Mouse (Mus musculus) hindbrain, embryonic 13.5 days (tissue): ENCODE results near the gene Rab27a. TPM values are rescaled to one million over a fixed set of nuclear protein-coding genes. Genes with fewer than 3 reads are reported as not detected.

Experiments used
- ATAC-seq: fragments of 200-750 bp; cut with Nextera tagmentation; 2 replicates; pipeline ENCODE4 v1.8.0; 2017; ENCODE audit warnings: moderate TSS enrichment; ENCODE audit not compliant: low FRiP score
- H3K27ac ChIP-seq: fragments of 300-500 bp; sonication (generic); 2 replicates; pipeline ENCODE4 v1.5.1; 2015; ENCODE audit warnings: inconsistent platforms, mild to moderate bottlenecking, moderate library complexity
- H3K27me3 ChIP-seq: fragments of 300-500 bp; sonication (generic); 2 replicates; pipeline ENCODE4 v1.6.1; 2015; ENCODE audit warnings: mild to moderate bottlenecking, inconsistent platforms
- H3K36me3 ChIP-seq: fragments of 300-500 bp; sonication (generic); 2 replicates; pipeline ENCODE4 v1.6.1; 2015; ENCODE audit warnings: mild to moderate bottlenecking, inconsistent platforms
- H3K4me1 ChIP-seq: fragments of 300-500 bp; sonication (generic); replicated peaks from 2 replicates; pipeline ENCODE4 v1.6.1; 2015; ENCODE audit warnings: inconsistent platforms
- H3K4me2 ChIP-seq: fragments of 300-500 bp; sonication (generic); 2 replicates; pipeline ENCODE4 v1.6.1; 2015; ENCODE audit warnings: inconsistent platforms, mild to moderate bottlenecking, moderate library complexity
- H3K4me3 ChIP-seq: fragments of 300-500 bp; sonication (generic); 2 replicates; pipeline ENCODE4 v1.5.1; 2015; ENCODE audit warnings: mild to moderate bottlenecking, inconsistent platforms
- H3K9ac ChIP-seq: fragments of 300-500 bp; sonication (generic); 2 replicates; pipeline ENCODE4 v1.6.1; 2015; ENCODE audit warnings: mild to moderate bottlenecking, inconsistent platforms
- H3K9me3 ChIP-seq: fragments of 300-500 bp; sonication (generic); 2 replicates; pipeline ENCODE4 v1.6.1; 2016; ENCODE audit warnings: inconsistent platforms
- WGBS: fragments of 180-500 bp; shearing (Covaris S2); methylation state at CpG from one replicate; pipeline ENCODE4 v1.1.7; 2015; 5-methylcytosine and 5-hydroxymethylcytosine counted together
- polyA plus RNA-seq: library from polyadenylated mRNA; unstranded; fragments of >200 nt; fragmentation: Nextera tagmentation; extraction: Ambion mirVana; gene quantifications from 2 replicates; pipeline ENCODE4 v1.2.1, GENCODE M21; 2015

The Rab27a gene
- polyA plus RNA-seq, result 1.3 and 2.3 TPM in 2 replicates

DNA sequence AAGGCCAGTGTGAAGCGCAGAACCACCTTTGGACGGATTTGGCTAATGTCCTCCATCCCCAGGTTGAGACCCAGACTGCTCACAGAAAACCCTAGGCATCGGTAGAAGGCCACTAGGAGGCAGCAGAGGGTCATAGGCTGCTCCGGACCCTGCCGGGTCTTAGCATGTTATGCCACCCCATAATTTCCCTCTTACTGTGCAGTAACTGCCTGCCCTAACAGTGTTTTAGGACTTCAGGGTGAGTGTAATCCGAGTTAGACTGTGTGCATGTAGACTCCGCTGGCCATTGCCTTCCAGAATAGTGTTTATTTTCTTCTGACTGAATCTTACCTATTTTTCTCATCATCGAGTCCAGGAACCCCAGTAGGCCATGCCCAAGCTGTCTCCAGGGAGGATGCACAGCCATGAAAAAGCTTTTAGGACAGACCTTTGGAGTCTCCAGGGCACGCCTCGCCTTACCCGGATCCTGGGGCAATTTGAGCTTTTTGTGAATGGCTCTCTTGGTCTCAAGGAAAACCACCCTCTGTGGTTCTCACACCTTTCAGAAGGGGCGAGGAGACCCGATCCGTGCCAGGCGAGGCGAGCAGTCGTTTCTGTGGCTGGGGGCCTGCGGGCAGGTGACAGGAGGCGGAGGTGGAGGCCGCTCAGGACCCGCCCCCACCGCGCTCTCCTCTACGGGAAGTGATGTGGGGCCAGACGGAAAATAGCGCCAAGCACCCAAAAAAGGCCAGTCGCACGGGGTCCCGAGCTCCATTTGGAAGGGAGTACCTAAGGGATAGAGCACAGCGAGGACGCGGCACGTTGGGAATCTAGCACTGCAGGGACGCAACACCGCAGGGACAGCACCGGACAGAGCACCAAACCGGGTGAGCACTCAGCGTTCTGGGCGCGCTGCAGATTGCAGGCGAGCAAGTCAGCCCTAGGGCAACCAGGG, at the start of gene Rab27a:
Gene Rab27a, plus strand, starts transcription at position 709 of the 934 bp plus-strand sequence.
- WGBS, result 1% methylated on average over 41 of the region's 41 CpGs
- no peak within 1 kb of the TSS for H3K27ac ChIP-seq
- peaks cover 11% of the 10 kb centered on the region; the same call in 1 of the 2 replicates for H3K27me3 ChIP-seq
- ATAC-seq, result peak; percentile 58
- peaks cover 29% of the 10 kb centered on the region for H3K4me1 ChIP-seq
- H3K4me2 ChIP-seq, result peak within 1 kb of the TSS; percentile 86
- H3K4me3 ChIP-seq, result peak within 1 kb of the TSS; percentile 48
- peak within 1 kb of the TSS; percentile 71 for H3K9ac ChIP-seq
- no peaks in the 10 kb centered on the region for H3K9me3 ChIP-seq
- no peaks in the 10 kb centered on the region for H3K36me3 ChIP-seq

DNA sequence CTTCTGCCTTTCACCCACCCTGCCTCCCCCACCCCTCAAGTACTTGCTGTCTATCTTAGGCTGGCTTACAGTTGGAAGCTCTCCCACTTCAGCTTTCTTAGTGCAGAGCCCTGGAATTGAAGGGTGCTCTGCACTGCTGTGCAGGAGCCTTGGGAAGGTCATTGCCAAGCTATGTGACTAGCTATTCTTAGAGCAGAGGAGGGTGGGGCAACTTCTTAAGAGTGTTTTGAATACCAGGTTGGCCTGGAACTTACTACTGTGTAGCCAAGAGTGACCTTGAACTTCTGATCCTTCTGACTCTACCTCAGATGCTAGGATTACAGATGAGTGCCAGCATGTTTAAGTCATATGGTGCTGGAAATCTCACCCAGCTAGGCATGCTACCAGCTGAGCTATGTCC, 48.5 kb upstream of the Rab27a start:
- Histone ChIP-seq H3K4me2 (no peak overlapping the region), H3K27me3 (no peaks in the 10 kb centered on the region), H3K4me1 (no peaks in the 10 kb centered on the region), H3K27ac (no peak overlapping the region), H3K36me3 (peaks cover 13% of the 10 kb centered on the region), H3K4me3 (no peak overlapping the region), H3K9me3 (no peaks in the 10 kb centered on the region), H3K9ac (no peak overlapping the region)
- no peak for ATAC-seq

DNA sequence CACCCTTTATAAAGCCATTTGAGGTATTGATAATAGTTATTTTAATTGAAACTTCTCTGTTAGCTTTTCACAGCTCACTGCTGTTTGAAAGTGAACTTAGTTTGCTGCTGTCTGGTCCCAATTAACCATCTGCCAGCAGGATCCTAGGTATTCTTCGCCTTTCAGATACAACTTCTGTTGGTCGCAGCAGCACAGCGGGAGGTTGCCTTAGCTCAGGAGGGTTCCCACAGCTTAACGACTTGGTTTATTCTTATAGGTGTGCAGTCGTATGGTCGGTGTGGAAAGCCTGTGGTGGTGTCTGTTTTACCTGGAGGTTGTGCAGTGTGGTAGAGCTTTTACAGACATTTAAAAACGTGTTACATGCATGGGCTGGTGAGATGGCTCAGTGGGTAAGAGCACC, 47.8 kb upstream of the Rab27a start:
- no peaks in the 10 kb centered on the region for H3K4me1 ChIP-seq
- H3K4me2 ChIP-seq, result no peak overlapping the region
- no peak overlapping the region for H3K9ac ChIP-seq
- H3K27ac ChIP-seq, result no peak overlapping the region
- H3K27me3 ChIP-seq, result no peaks in the 10 kb centered on the region
- no peaks in the 10 kb centered on the region for H3K9me3 ChIP-seq
- no peak overlapping the region for H3K4me3 ChIP-seq
- no peak for ATAC-seq
- WGBS, result 61% methylated on average over 7 of the region's 7 CpGs
- H3K36me3 ChIP-seq, result peaks cover 20% of the 10 kb centered on the region

DNA sequence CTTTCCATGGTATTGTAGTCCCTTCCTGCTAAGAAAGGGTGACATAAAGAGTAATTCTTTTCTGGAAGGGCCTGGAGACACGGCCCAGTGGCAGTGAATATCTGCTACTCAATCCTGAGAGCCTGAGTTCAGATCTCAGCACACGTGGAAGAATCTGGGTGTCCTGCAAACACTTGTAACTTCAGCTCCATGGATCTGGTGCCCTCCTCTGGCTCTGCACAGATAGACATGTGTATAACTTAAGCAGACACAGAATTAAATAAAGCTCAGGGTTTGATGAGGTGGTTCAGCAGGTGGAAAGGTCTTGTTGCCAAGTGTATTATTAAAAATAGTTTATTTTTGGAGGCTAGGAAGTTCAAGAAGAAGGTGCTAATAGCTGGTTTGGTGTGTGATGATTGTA, 44.2 kb upstream of the Rab27a start:
- H3K27ac ChIP-seq, result no peak overlapping the region
- no peaks in the 10 kb centered on the region for H3K27me3 ChIP-seq
- no peak overlapping the region for H3K4me3 ChIP-seq
- H3K36me3 ChIP-seq, result peaks cover 51% of the 10 kb centered on the region
- H3K9me3 ChIP-seq, result no peaks in the 10 kb centered on the region
- no peak for ATAC-seq
- H3K4me2 ChIP-seq, result no peak overlapping the region
- WGBS, result 80% methylated on average over 2 of the region's 2 CpGs
- H3K4me1 ChIP-seq, result no peaks in the 10 kb centered on the region
- H3K9ac ChIP-seq, result no peak overlapping the region

DNA sequence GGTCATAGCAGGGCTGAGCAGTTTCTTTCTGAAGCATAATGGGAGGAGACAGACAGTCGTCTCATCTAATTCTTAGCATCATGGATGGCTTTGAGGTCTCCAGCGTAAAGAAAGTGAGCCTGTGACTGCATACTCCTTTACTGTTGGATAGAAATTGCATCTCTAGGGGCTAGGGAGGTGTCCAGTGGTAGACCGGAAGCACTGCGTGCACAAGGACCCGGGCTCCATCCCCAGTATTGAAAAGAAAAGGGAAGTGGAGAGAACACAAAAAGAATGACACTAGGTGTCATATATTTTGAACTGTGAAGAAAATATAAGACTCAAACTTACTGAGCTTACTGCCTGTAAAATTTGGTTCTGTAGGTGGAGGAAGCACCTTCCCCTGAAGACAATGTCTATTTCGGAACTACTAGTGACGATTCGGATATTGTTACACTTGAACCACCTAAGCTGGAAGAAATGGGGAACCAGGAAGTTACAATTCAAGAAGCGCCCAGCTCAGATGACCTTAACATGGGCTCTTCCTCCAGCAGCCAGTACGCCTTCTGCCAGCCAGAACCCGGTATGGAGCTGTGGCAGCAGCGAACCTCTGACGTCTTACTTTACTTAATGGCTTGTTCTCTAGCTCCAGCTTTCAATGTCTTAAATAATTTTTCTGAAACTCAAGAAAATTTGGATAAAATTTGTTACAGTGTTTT, 43.2 kb upstream of the Rab27a start:
- Histone ChIP-seq H3K4me3 (no peak overlapping the region), H3K4me1 (no peaks in the 10 kb centered on the region), H3K36me3 (peaks cover 59% of the 10 kb centered on the region), H3K27ac (no peak overlapping the region), H3K4me2 (no peak overlapping the region), H3K27me3 (no peaks in the 10 kb centered on the region), H3K9me3 (no peaks in the 10 kb centered on the region), H3K9ac (no peak overlapping the region)
- WGBS, result 89% methylated on average over 13 of the region's 13 CpGs
- ATAC-seq, result no peak

DNA sequence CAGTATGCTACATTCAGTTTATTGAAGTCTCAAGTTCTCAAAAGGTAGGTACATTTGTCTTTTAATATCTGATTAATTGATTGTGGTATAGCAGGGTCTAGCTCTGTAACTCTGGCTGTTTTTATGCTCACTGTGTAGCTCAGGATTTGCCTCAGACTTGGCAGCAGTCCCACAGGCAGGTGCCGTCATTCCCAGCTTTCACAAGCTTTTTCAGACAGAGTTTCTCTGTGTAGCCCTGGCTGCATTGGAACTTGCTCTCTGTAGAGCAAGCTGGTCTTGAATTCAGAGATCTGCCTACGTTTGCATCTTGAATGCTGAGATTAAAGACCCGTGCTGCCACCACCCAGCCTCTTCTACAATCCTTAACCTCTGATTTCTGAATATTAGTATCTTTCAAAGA, 42.5 kb upstream of the Rab27a start:
- no peaks in the 10 kb centered on the region for H3K9me3 ChIP-seq
- peaks cover 66% of the 10 kb centered on the region for H3K36me3 ChIP-seq
- no peak overlapping the region for H3K4me3 ChIP-seq
- no peak overlapping the region for H3K9ac ChIP-seq
- H3K4me2 ChIP-seq, result no peak overlapping the region
- H3K27ac ChIP-seq, result no peak overlapping the region
- ATAC-seq, result no peak
- no peaks in the 10 kb centered on the region for H3K4me1 ChIP-seq
- WGBS, result 75% methylated on average over 3 of the region's 3 CpGs
- no peaks in the 10 kb centered on the region for H3K27me3 ChIP-seq

DNA sequence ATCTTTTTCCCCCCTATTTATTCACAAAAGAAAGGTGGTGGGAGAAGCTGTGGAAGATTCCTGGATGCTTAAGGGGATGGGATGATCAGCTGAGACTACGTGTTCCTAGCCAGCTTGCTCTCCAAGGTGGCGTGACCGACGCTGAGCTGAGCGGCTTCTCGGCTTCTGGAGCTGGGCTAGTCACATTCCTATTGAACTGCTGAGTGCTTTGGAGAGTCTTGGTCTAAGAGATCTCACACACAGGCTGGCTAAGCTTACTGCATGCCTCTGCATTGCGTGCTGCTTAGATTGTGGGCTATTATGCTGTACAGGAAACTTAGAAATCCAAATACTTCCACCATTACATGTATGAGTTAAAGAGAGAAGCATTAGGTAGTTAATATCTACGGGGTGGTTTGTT, 40.6 kb upstream of the Rab27a start:
- no peaks in the 10 kb centered on the region for H3K4me1 ChIP-seq
- no peak overlapping the region for H3K9ac ChIP-seq
- H3K36me3 ChIP-seq, result peaks cover 77% of the 10 kb centered on the region
- no peak overlapping the region for H3K4me3 ChIP-seq
- H3K27me3 ChIP-seq, result no peaks in the 10 kb centered on the region
- 92% methylated on average over 8 of the region's 8 CpGs for WGBS
- no peak overlapping the region for H3K27ac ChIP-seq
- H3K9me3 ChIP-seq, result no peaks in the 10 kb centered on the region
- no peak for ATAC-seq
- no peak overlapping the region for H3K4me2 ChIP-seq

DNA sequence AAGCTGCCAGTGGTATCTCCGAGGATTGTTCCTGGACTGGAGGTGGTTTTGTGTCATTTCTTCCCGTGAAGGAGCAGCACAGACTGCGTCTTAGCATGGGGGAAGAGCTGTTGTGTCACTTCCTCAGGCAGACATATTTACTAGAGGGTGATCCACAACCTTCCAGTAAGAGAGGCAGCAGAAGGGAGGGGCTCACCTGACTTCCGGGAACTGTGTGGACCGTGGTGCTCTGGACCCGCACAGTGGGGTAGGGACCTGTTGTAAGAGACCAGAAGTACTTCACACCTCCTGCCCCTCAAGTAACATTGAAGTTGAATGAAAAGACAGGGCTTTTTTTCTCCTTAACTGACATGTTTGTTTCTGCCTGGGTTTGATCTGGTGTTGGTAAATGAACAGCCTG, 39.5 kb upstream of the Rab27a start:
- Histone ChIP-seq H3K9ac (no peak overlapping the region), H3K27ac (no peak overlapping the region), H3K4me2 (no peak overlapping the region), H3K9me3 (no peaks in the 10 kb centered on the region), H3K27me3 (no peaks in the 10 kb centered on the region), H3K36me3 (peaks cover 85% of the 10 kb centered on the region), H3K4me3 (no peak overlapping the region), H3K4me1 (no peaks in the 10 kb centered on the region)
- 89% methylated on average over 6 of the region's 6 CpGs for WGBS
- no peak for ATAC-seq

DNA sequence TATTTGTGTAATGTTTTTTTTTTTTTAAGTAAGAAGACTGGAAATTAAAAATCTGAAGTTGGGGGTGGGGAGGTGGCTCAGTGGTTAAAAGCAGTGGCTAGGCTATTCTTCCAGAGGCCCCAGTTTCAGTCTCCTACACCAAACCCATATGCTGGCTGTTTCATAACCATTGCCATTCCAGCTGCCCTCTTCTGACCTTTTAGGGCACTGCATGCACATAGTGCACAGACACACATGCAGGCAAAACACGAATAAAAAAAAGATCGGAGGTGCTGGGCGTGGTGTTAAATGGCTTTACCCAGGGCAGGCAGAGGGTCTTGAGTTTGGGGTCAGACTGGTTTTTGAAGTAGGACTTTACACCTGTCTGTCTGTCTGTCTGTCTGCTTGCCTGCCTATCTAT, 38.5 kb upstream of the Rab27a start:
- no peaks in the 10 kb centered on the region for H3K4me1 ChIP-seq
- H3K4me3 ChIP-seq, result no peak overlapping the region
- H3K9me3 ChIP-seq, result no peaks in the 10 kb centered on the region
- H3K4me2 ChIP-seq, result no peak overlapping the region
- H3K36me3 ChIP-seq, result peaks cover 86% of the 10 kb centered on the region
- no peak overlapping the region for H3K9ac ChIP-seq
- H3K27me3 ChIP-seq, result no peaks in the 10 kb centered on the region
- 94% methylated on average over 3 of the region's 3 CpGs for WGBS
- ATAC-seq, result no peak
- no peak overlapping the region for H3K27ac ChIP-seq

DNA sequence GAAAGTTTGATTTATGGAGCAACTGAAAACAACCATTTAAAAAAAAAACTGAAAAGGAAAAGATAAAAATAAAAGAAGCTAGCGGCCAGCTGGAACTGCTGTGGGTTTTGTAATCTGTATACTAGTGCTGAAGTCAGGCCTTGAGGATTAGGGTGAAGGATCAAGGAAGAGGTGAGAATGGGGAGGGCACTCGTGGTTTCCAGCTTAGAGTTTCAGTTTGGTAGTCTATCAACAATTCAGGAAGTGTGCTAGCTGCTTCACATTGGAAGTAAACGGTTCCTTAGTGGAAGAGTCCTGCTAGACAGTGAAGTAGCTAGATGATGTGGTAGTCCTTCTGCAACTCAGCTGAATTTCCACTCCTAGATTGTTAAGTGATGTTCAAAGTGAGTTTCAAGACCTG, 36.3 kb upstream of the Rab27a start:
- peaks cover 86% of the 10 kb centered on the region for H3K36me3 ChIP-seq
- no peak overlapping the region for H3K9ac ChIP-seq
- H3K27me3 ChIP-seq, result no peaks in the 10 kb centered on the region
- no peak for ATAC-seq
- no peak overlapping the region for H3K4me2 ChIP-seq
- no peak overlapping the region for H3K4me3 ChIP-seq
- 85% methylated on average over 3 of the region's 3 CpGs for WGBS
- H3K9me3 ChIP-seq, result no peaks in the 10 kb centered on the region
- no peaks in the 10 kb centered on the region for H3K4me1 ChIP-seq
- no peak overlapping the region for H3K27ac ChIP-seq

DNA sequence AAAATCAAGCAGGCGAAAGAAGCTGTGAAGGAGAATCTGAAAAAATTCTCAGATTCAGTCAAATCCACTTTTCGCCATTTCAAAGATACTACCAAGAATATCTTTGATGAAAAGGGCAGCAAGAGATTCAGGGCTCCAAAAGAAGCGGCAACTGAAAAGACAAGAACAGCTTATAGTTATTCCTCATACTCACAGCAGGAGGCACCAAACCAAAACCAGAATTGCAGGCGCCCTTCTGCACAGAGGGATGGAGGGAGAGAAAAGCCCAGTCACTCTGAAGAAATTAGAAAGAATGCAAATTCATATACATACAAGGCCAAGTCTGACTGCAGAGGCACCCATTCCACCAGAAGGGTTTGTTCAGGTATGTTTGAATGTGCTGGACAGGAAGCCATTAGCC, 32.0 kb upstream of the Rab27a start:
- H3K4me2 ChIP-seq, result no peak overlapping the region
- H3K27me3 ChIP-seq, result no peaks in the 10 kb centered on the region
- no peak overlapping the region for H3K9ac ChIP-seq
- no peak overlapping the region for H3K27ac ChIP-seq
- WGBS, result 91% methylated on average over 4 of the region's 4 CpGs
- no peak overlapping the region for H3K4me3 ChIP-seq
- peaks cover 90% of the 10 kb centered on the region for H3K36me3 ChIP-seq
- H3K4me1 ChIP-seq, result no peaks in the 10 kb centered on the region
- no peak for ATAC-seq
- H3K9me3 ChIP-seq, result no peaks in the 10 kb centered on the region

DNA sequence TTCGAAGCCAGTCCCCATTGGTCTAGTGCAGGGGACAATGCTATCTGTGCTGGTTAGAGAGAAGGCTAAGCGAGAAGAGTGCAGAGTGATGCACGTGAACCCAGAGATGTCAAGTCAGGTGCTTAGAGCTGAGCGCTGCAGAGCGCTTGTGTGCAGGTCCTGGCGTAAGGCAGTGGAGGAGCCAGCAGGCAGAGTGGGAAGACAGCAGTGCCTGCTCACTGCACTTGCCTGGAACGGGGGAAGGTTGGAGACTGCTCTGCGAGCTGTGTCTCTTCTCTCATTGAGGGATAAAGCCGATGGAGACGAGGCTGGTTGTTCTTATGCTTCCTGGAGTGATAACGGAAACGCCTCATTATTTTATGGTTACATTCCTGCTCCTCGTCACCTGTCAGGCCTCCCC, 29.9 kb upstream of the Rab27a start:
- 90% methylated on average over 13 of the region's 13 CpGs for WGBS
- Histone ChIP-seq H3K27ac (no peak overlapping the region), H3K36me3 (peaks cover 95% of the 10 kb centered on the region), H3K4me1 (no peaks in the 10 kb centered on the region), H3K9me3 (no peaks in the 10 kb centered on the region), H3K4me3 (no peak overlapping the region), H3K4me2 (no peak overlapping the region), H3K9ac (no peak overlapping the region), H3K27me3 (no peaks in the 10 kb centered on the region)
- ATAC-seq, result no peak

DNA sequence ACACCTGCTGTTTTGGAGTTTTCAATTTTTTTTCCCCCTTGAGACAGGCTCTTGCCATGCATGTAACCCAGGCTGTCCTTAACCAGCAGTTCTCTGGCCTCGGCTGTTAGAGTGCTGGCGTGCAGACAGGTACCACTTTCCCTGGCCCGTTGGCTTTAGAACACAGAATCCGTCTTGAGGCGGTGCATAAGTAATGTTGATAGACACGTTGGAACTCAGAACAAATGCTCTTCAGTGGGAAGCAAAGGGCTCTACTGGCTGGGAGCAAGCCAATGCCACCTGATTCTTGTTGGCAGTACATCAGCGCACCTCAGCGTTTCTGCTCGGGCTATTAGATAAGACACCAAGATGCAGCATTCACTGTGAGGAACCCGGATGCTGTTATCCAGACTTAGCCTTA, 24.8 kb upstream of the Rab27a start:
- Histone ChIP-seq H3K4me3 (no peak overlapping the region), H3K27me3 (no peaks in the 10 kb centered on the region), H3K4me2 (no peak overlapping the region), H3K36me3 (peaks cover 80% of the 10 kb centered on the region), H3K9ac (no peak overlapping the region), H3K9me3 (no peaks in the 10 kb centered on the region), H3K27ac (no peak overlapping the region), H3K4me1 (no peaks in the 10 kb centered on the region)
- ATAC-seq, result no peak
- WGBS, result 94% methylated on average over 10 of the region's 10 CpGs
